Mouse (Mus musculus): ENCODE results near the gene Kcnq1.

DNA sequence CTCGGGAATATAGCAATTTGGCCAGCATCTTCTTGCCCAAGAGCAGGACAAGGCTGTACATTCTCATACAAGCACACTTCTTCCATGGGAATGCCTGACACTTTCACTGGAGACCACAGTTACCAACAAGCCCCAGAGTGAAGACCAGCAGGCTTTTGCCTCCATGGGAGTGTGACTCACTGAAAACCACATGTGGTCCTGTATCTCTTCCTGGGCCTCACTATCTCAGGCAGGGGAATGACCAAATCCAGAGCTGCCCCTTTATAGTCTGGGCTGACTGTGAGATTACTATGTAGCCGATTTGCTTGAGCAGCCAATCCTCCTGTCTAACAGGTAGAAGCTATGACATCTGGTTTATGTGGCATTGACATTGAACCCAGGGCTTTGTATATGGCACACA lies 22.5 kb upstream of the Kcnq1 start:
- TF ChIP-seq CTCF (IDR thresholded peaks at IDR 0.05; ENCODE audit: insufficient read depth, low read length) (no peak), POLR2A (IDR thresholded peaks at IDR 0.05; ENCODE audit: borderline replicate concordance, extremely low read depth, low read depth, low read length) (no peak)
